ENCODE assay signal across 20 mouse cellular contexts in genomic region chr1:60744266-60744665, GRCm38 (mm10).
"Had no signal": no experiment of that assay in that cellular context is flagged by ENCODE, and none has a peak within 500 bp of the region (broad histone marks: within the 10 kb centered on the region; RNA-seq: fewer than 3 reads in every experiment).

No protein-coding gene starts in this region.

- H3K36me3 ChIP-seq: heart, embryonic 13.5 days; heart, embryonic 15.5 days; kidney, embryonic 15.5 days; limb, embryonic 13.5 days; limb, embryonic 15.5 days had no signal

- H3K4me3 ChIP-seq: heart, adult 2 months; heart, embryonic 13.5 days; heart, embryonic 15.5 days; kidney, embryonic 15.5 days; limb, embryonic 13.5 days; limb, embryonic 15.5 days had no signal

- H3K9me3 ChIP-seq: heart, embryonic 13.5 days; heart, embryonic 15.5 days; kidney, embryonic 15.5 days; limb, embryonic 13.5 days; limb, embryonic 15.5 days had no signal

- H3K27me3 ChIP-seq: heart, embryonic 13.5 days; heart, embryonic 15.5 days; kidney, embryonic 15.5 days; limb, embryonic 15.5 days had no signal

- H3K27ac ChIP-seq: heart, adult 2 months; heart, embryonic 13.5 days; heart, embryonic 15.5 days; hindbrain, embryonic 14.5 days; kidney, embryonic 15.5 days; kidney, postnatal 0 days; limb, embryonic 13.5 days; limb, embryonic 15.5 days had no signal

- DNase-seq: gastrocnemius, postnatal 14 days; gastrocnemius, postnatal 36 days; heart, adult 2 months; heart, postnatal 14 days; heart, postnatal 36 days; kidney, adult 11 months; kidney, adult 2 months; kidney, adult 9 months; kidney, postnatal 14 days; kidney, postnatal 36 days; layer of hippocampus, adult 9-11 months; layer of hippocampus, postnatal 36 days; left cerebral cortex, postnatal 4 days had no signal
